Mouse (Mus musculus): ENCODE data around the gene Efhd1. TPM values are rescaled to one million over a fixed set of nuclear protein-coding genes. Genes with fewer than 3 reads are reported as not detected.

The Efhd1 gene
- 1.6 and 3.0 TPM in 2 replicates for polyA plus RNA-seq (2012; rRNA removed)

DNA sequence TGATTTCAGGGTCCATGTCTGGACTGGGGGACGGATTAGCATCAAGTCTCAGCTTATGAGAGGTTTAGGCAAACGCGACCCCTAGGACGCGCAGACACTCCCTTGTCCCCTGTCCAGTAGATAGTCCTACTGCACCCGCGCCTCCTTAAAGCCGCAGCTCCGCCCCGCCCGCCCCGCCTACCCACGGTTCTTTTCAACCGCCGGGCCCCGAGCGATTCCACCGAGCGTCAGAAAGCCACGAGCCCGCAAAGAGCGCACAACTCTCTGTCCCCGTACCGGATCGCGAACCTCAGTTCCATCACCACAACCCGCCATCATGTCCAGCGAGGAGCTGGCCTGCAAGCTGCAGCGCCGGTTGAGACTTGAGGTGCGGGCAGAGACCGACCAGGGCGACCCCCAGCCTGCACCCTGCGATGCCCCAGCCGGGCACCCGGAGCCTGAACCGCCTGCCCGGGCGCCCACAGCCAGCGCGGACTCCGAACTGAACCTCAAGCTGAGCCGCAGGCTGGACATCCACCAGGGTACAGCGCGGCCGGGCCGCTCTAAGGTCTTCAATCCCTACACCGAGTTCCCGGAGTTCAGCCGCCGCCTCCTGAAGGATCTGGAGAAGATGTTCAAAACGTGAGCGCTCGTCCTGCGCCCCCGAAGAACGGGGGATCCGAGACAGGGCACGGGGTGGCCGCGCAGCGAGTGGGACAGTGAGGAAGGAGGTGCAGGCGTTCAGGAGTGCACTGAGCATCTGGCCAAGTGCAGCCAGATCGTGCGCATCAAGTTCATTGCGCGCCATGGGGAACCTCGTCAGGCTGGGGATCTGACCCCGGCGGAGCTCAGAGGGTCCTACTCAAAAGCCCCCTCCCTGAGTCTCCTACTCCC lies at the start of gene Efhd1:
TSS of gene Efhd1 (plus strand) at position 230 of the 873 bp plus-strand sequence.

DNA sequence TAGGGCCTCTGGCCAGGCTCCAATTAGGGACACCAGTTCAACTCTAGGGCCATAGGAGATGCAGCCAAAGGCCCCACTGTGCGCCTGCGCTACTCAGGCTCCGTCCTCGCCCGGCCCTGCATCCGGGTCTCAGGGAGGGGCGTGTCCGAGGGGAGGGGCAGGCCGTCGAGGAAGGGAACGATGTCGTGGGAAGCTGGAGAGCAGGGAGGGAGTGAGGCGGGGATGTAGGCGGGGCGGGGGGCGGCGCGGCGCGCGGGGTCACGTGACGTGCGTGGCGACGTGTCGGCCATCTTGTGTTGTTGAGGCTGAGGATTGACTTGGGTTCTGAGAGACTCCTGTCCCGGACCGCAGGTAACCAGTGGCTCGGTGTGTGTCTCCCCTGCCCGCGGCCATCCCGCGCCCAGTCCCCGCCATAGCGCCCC lies 62.6 kb downstream of the Efhd1 start, which contains the start of gene Gigyf2:
TSS of gene Gigyf2 (plus strand) at position 257 of the 422 bp plus-strand sequence.

Other genes starting within 250 kb of the Efhd1 start
- gene Alppl2, start 174.4 kb upstream of the Efhd1 start, polyA plus RNA-seq (2012; rRNA removed), result not detected in 2 replicates
- not detected in 2 replicates for gene Alpi, start 162.8 kb upstream of the Efhd1 start, polyA plus RNA-seq (2012; rRNA removed)
- 0.04 and 0.05 TPM in 2 replicates for gene Akp3, start 139.4 kb upstream of the Efhd1 start, polyA plus RNA-seq (2012; rRNA removed)
- gene Ecel1, start 107.8 kb upstream of the Efhd1 start, polyA plus RNA-seq (2012; rRNA removed), result 38.4 and 38.9 TPM in 2 replicates
- gene Prss56, start 81.0 kb upstream of the Efhd1 start, polyA plus RNA-seq (2012; rRNA removed), result 0.92 and 1.6 TPM in 2 replicates
- 0.05 and 2.1 TPM in 2 replicates for gene Chrnd, start 73.8 kb upstream of the Efhd1 start, polyA plus RNA-seq (2012; rRNA removed)
- 0.14 and 7.5 TPM in 2 replicates for gene Chrng, start 59.7 kb upstream of the Efhd1 start, polyA plus RNA-seq (2012; rRNA removed)
- 69.5 and 87.4 TPM in 2 replicates for gene Eif4e2, start 50.4 kb upstream of the Efhd1 start, polyA plus RNA-seq (2012; rRNA removed)
- gene Gigyf2, start 62.6 kb downstream of the Efhd1 start, polyA plus RNA-seq (2012; rRNA removed), result 69.3 and 70.4 TPM in 2 replicates
- 3.3 and 5.1 TPM in 2 replicates for gene Kcnj13, start 130.4 kb downstream of the Efhd1 start, polyA plus RNA-seq (2012; rRNA removed)
- 1.6 and 23.8 TPM in 2 replicates for gene Snorc, start 205.9 kb downstream of the Efhd1 start, polyA plus RNA-seq (2012; rRNA removed)
- gene Neu2, start 245.5 kb downstream of the Efhd1 start, polyA plus RNA-seq (2012; rRNA removed), result 0.18 and 0.23 TPM in 2 replicates